Mouse (Mus musculus) forebrain, embryonic 10.5 days (tissue): ENCODE measurements around the gene Zfp518a. TPM values are rescaled to one million over a fixed set of nuclear protein-coding genes. Genes with fewer than 3 reads are reported as not detected.

ENCODE experiments used
- DNase-seq: peaks from one replicate; pipeline ENCODE4 v3.0.0-alpha.2; 2017; ENCODE audit warnings: low spot score; ENCODE audit errors: extremely low spot score
- H3K27ac ChIP-seq: fragments of 300-500 bp; sonication (generic); 2 replicates; pipeline ENCODE4 v1.5.1; 2016; ENCODE audit warnings: mild to moderate bottlenecking
- H3K27me3 ChIP-seq: fragments of 300-500 bp; sonication (generic); 2 replicates; pipeline ENCODE4 v1.6.1; 2016; ENCODE audit warnings: mild to moderate bottlenecking; ENCODE audit not compliant: poor library complexity, severe bottlenecking
- H3K36me3 ChIP-seq: fragments of 300-500 bp; sonication (generic); replicated peaks from 2 replicates; pipeline ENCODE4 v1.6.1; 2016; ENCODE audit warnings: mild to moderate bottlenecking, moderate library complexity
- H3K4me1 ChIP-seq: fragments of 300-500 bp; sonication (generic); 2 replicates; pipeline ENCODE4 v1.6.1; 2016
- H3K4me3 ChIP-seq: fragments of 300-500 bp; sonication (generic); 2 replicates; pipeline ENCODE4 v1.5.1; 2016; ENCODE audit warnings: mild to moderate bottlenecking, moderate library complexity
- H3K9me3 ChIP-seq: fragments of 300-500 bp; sonication (generic); 2 replicates; pipeline ENCODE4 v1.6.1; 2016; ENCODE audit warnings: mild to moderate bottlenecking, moderate library complexity
- WGBS: fragments of 180-500 bp; shearing (Covaris S2); methylation state at CpG from one replicate; pipeline ENCODE4 v1.1.7; 2016; 5-methylcytosine and 5-hydroxymethylcytosine counted together
- polyA plus RNA-seq: library from polyadenylated mRNA; unstranded; fragments of >200 nt; fragmentation: Nextera tagmentation; extraction: Ambion mirVana; gene quantifications from 2 replicates; pipeline ENCODE4 v1.2.1, GENCODE M21; 2016

Zfp518a gene
- 12.0 and 13.6 TPM in 2 replicates for polyA plus RNA-seq

GRCm38 (mm10) chr19:40894519-40895392 is at the start of gene Zfp518a:
Gene Zfp518a (plus strand): TSS chr19:40894705.
- peaks cover 4% of the 10 kb centered on the region for H3K9me3 ChIP-seq
- peak within 1 kb of the TSS; percentile 98 for H3K27ac ChIP-seq
- peaks cover 42% of the 10 kb centered on the region for H3K27me3 ChIP-seq
- DNase-seq, result peak; percentile 90
- H3K4me1 ChIP-seq, result peaks cover 13% of the 10 kb centered on the region
- H3K4me3 ChIP-seq, result peak within 1 kb of the TSS; percentile 80
- under 1% methylated on average over 89 of the region's 89 CpGs for WGBS
- H3K36me3 ChIP-seq, result peaks cover 27% of the 10 kb centered on the region

GRCm38 (mm10) chr19:40844731-40845130 is 49.8 kb upstream of the Zfp518a start:
- no peaks in the 10 kb centered on the region for H3K27me3 ChIP-seq
- no peak overlapping the region for H3K27ac ChIP-seq
- H3K36me3 ChIP-seq, result peaks cover 100% of the 10 kb centered on the region
- DNase-seq, result no peak
- H3K4me3 ChIP-seq, result no peak overlapping the region
- H3K9me3 ChIP-seq, result no peaks in the 10 kb centered on the region
- WGBS, result 94% methylated on average over 13 of the region's 13 CpGs
- H3K4me1 ChIP-seq, result no peaks in the 10 kb centered on the region

DNA sequence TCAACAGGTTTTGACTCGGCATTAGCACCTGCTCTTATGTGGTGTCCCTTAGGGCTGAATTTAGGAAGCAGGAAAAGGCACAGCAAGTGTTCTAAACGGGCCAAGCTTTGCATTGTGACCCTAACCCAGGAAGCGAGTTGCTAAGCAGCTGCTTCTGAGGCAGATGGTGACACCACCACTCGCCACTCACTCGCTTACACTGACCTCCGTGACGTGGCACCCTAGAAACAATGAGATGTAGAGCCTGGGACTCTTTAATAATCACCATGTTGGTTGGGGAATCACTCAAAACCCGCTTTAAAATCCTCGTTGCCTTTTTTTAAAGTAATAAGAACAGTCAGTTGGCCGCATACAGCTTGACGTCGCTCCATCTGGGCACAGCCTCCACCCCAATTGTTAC is 45.1 kb upstream of the Zfp518a start:
- no peaks in the 10 kb centered on the region for H3K27me3 ChIP-seq
- 88% methylated on average over 12 of the region's 12 CpGs for WGBS
- peaks cover 71% of the 10 kb centered on the region for H3K36me3 ChIP-seq
- no peak overlapping the region for H3K4me3 ChIP-seq
- no peaks in the 10 kb centered on the region for H3K4me1 ChIP-seq
- DNase-seq, result no peak
- H3K27ac ChIP-seq, result no peak overlapping the region
- H3K9me3 ChIP-seq, result no peaks in the 10 kb centered on the region

- WGBS, result 78% methylated on average over 4 of the region's 4 CpGs
- no peak for DNase-seq
- Histone ChIP-seq H3K36me3 (no peaks in the 10 kb centered on the region), H3K27ac (no peak overlapping the region), H3K4me1 (no peaks in the 10 kb centered on the region), H3K27me3 (peaks cover 7% of the 10 kb centered on the region; the same call in 1 of the 2 replicates), H3K4me3 (no peak overlapping the region), H3K9me3 (no peaks in the 10 kb centered on the region)
Observed at GRCm38 (mm10) chr19:40859555-40859954, 35.0 kb upstream of the Zfp518a start.

DNA sequence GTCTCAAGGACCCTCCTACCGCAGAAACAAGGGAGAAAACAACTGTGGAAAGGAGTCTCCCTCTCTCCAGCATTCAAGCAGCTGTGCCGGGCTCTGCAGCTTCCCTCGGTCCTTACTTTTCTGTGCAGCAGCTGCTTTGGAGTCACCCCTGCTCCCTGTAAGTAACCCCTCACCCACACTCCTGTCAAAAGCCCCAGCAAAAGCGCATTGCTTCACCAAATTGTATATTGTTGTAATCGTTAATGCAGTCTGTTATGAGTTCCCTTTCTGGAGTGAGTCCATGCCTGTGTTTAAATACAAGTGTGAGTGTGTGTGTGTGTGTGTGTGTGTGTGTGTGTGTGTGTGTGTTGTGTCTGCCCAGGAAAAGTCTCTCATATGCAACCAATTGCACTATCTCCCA is 26.2 kb upstream of the Zfp518a start:
- H3K4me1 ChIP-seq, result peaks cover 4% of the 10 kb centered on the region; the same call in 1 of the 2 replicates
- H3K27me3 ChIP-seq, result peaks cover 64% of the 10 kb centered on the region
- H3K9me3 ChIP-seq, result no peaks in the 10 kb centered on the region
- no peak overlapping the region for H3K27ac ChIP-seq
- no peak for DNase-seq
- no peak overlapping the region for H3K4me3 ChIP-seq
- WGBS, result 38% methylated on average over 5 of the region's 5 CpGs
- H3K36me3 ChIP-seq, result no peaks in the 10 kb centered on the region

DNA sequence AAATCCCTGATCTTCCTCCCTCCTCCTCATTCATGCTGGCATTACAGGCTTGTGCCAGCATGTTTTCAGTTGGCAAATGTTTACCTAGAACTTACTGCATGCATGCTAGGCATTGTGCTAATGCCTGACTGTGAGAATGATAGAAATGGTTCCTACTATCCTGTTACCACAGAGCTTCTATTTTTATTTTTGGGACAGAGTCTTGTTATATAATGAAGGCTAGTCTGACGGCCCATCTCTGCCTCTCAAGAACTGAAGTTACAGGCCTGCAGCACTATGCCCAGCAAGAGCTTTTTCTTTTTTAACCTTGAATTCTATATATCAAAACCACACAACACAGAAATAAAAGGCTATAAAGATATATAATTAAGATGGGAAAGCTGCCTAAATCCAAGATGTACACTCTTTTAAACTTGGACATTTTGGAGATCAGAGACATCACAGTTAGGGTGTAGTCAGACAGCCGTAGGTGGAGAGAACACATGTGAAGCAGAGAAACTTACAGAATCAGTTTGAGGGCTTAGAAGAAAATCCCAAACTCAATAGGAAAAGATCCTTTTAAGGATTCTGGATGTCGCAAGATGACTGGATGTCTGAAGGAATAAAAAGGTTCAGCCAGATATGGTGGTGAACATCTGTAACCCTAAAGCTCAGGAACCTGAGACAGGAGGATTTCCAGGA is 24.9 kb upstream of the Zfp518a start:
- Histone ChIP-seq H3K9me3 (no peaks in the 10 kb centered on the region; the same call in 1 of the 2 replicates), H3K27me3 (peaks cover 66% of the 10 kb centered on the region), H3K27ac (no peak overlapping the region), H3K4me3 (no peak overlapping the region), H3K36me3 (no peaks in the 10 kb centered on the region), H3K4me1 (peaks cover 4% of the 10 kb centered on the region; the same call in 1 of the 2 replicates)
- WGBS, result 88% methylated on average over 3 of the region's 3 CpGs
- no peak for DNase-seq

- 2% methylated on average over 51 of the region's 51 CpGs for WGBS
- Histone ChIP-seq H3K27me3 (peaks cover 77% of the 10 kb centered on the region), H3K36me3 (no peaks in the 10 kb centered on the region)
Observed at GRCm38 (mm10) chr19:40872955-40873665, 21.4 kb upstream of the Zfp518a start.

GRCm38 (mm10) chr19:40881700-40882099 is 12.8 kb upstream of the Zfp518a start:
- Histone ChIP-seq H3K27ac (no peak overlapping the region), H3K9me3 (no peaks in the 10 kb centered on the region), H3K4me3 (no peak overlapping the region), H3K4me1 (no peaks in the 10 kb centered on the region), H3K36me3 (no peaks in the 10 kb centered on the region), H3K27me3 (peaks cover 86% of the 10 kb centered on the region)
- DNase-seq, result no peak
- 87% methylated on average over 4 of the region's 4 CpGs for WGBS

More at GRCm38 (mm10) chr19:40872955-40873665, 21.4 kb upstream of the Zfp518a start:
- peaks cover 4% of the 10 kb centered on the region; the same call in 1 of the 2 replicates for H3K4me1 ChIP-seq
- DNase-seq, result peak; percentile 95
- H3K4me3 ChIP-seq, result peak overlapping the region; percentile 66
- H3K27ac ChIP-seq, result peak overlapping the region; percentile 90
- H3K9me3 ChIP-seq, result no peaks in the 10 kb centered on the region; the same call in 1 of the 2 replicates

DNA sequence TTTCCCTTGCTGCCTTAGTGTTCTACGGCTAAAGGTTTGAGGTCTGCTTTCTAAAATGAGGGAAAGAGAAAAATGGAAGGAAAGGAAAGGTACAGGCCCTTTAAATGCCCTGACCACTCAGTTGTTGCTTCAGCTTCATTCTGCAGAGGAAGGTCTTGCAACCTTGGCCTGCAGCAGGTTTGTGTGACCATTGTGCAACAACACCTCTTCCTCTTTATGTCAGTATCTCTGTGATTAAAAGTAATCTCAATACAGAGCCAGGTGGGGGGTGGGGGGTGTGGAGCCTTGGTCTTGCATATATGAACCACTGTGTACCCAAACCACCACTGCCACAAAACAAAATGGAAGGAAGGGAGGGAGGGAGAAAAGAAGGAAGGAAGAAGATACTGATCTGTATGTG is 5.6 kb upstream of the Zfp518a start:
- Histone ChIP-seq H3K36me3 (no peaks in the 10 kb centered on the region), H3K27me3 (peaks cover 93% of the 10 kb centered on the region), H3K4me3 (no peak overlapping the region), H3K27ac (no peak overlapping the region), H3K4me1 (no peaks in the 10 kb centered on the region), H3K9me3 (peaks cover 2% of the 10 kb centered on the region)
- DNase-seq, result no peak
- 82% methylated on average over 1 of the region's 1 CpGs for WGBS

- peaks cover 20% of the 10 kb centered on the region for H3K36me3 ChIP-seq
- 43% methylated on average over 21 of the region's 21 CpGs for WGBS
- H3K4me1 ChIP-seq, result peaks cover 13% of the 10 kb centered on the region
- peaks cover 4% of the 10 kb centered on the region for H3K9me3 ChIP-seq
- H3K27ac ChIP-seq, result peak overlapping the region; percentile 98
- H3K4me3 ChIP-seq, result peak overlapping the region; percentile 80
- H3K27me3 ChIP-seq, result peaks cover 49% of the 10 kb centered on the region
- DNase-seq, result no peak
Observed at GRCm38 (mm10) chr19:40894071-40894506, 416 bp upstream of the Zfp518a start.

- H3K4me3 ChIP-seq, result peak overlapping the region; percentile 80
- H3K9me3 ChIP-seq, result peaks cover 4% of the 10 kb centered on the region
- peaks cover 36% of the 10 kb centered on the region for H3K27me3 ChIP-seq
- peak overlapping the region; percentile 98 for H3K27ac ChIP-seq
- 7% methylated on average over 6 of the region's 6 CpGs for WGBS
- no peak for DNase-seq
- H3K36me3 ChIP-seq, result peaks cover 27% of the 10 kb centered on the region
- peaks cover 13% of the 10 kb centered on the region for H3K4me1 ChIP-seq
Observed at GRCm38 (mm10) chr19:40895393-40895703, 843 bp downstream of the Zfp518a start.

DNA sequence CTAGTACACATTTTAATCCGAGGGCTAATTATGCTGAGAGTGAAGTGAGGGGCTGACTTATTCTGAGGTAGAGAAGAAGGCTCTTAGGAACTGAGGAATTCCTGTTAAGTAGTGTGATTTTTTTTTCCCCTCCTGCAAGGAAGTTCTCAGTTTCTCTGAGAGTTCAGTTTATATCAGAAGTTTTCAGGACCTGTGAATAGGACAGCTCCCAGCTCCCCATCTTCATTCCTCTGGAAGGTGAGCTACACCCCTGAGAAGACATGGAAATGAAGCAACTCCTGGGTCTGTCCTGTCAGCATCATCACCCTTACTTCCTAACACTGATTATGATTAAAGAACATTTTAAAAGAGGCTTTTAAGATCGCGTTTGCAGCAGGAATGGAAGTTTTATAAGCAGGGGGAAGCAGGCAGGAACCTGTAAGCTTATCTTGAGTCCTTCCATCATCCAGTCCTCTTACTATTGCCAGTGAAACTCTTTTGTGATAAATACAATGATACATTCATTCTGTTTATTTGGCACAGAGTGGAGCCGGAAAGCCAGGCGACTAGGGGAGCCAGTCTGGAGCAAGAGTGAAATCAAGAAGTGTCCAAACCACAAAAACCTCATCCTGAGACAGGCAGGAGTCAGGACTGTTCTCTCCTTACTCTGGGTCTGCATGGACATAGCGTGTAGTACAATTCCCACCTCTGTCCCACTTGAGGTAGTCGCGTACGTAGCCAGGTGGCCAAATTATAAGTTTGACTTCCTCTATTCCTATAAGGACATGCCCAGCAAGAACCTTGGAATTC is 37.3 kb downstream of the Zfp518a start:
- H3K4me1 ChIP-seq, result peaks cover 10% of the 10 kb centered on the region
- H3K4me3 ChIP-seq, result no peak overlapping the region
- no peaks in the 10 kb centered on the region for H3K9me3 ChIP-seq
- 74% methylated on average over 9 of the region's 9 CpGs for WGBS
- DNase-seq, result no peak
- no peaks in the 10 kb centered on the region for H3K27me3 ChIP-seq
- no peaks in the 10 kb centered on the region for H3K36me3 ChIP-seq
- H3K27ac ChIP-seq, result no peak overlapping the region
